Mouse (Mus musculus): ENCODE measurements around the gene Gm49337.

The Gm49337 gene

DNA sequence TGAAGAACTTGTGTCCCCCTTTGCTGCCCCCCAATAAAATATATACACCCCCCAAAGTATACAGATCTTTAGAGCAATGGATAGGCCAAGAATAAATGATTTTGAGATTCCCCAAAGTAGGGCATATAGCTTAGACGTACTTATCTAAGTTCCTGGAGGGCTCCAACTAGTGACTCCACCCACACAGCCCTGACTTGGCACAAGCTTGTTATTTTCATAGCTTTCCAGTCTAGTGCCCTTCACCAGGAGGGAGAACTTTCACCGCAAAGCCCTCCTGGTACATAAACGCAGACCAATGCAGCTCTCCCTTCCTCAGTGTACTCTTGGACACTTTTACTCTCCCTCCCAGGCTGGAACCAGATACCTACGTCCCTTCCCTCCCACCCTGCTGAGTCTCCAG is 11.0 kb upstream of the Gm49337 start:
- DNase-seq (ENCODE audit: low spot score in 2 of 2) = no peak

DNA sequence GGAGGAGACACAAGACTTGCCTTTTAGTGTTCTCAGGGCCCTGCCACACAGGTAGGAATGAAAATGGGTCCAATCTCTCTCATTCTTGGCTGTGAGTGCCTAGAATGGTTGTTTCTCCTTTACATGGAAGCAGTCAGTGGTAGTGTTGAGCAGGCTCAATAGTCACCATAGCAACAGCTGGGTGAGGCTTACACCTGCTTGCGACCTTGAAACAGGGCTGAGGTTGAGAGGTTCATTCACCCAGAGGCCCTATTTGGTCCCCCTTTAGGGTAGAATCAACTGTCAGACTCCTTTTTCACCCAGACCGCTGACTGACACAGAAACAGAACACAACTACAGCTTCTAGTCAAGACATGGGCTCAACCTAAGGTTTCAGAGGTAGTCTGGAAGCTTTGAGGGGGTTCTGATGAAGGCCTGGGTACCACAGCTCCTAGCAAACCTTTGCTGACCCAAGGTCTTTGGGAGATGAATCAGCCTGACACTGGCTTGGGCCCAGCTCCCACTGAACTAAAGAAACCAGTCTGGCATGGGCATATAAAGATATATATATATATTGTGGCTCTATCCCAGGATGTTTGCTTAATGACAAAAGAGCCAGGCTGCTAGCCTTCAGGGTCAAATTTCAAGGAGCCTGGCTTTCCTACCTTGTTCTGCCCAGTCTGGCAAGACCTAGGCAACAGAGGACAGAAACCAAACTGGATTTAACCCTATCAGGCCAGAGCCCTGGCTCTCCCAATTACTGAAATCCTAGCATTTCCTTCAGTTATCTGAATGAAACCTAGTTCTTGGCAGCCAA is 8.2 kb upstream of the Gm49337 start:
- DNase-seq (ENCODE audit: low spot score in 2 of 2) = no peak

DNA sequence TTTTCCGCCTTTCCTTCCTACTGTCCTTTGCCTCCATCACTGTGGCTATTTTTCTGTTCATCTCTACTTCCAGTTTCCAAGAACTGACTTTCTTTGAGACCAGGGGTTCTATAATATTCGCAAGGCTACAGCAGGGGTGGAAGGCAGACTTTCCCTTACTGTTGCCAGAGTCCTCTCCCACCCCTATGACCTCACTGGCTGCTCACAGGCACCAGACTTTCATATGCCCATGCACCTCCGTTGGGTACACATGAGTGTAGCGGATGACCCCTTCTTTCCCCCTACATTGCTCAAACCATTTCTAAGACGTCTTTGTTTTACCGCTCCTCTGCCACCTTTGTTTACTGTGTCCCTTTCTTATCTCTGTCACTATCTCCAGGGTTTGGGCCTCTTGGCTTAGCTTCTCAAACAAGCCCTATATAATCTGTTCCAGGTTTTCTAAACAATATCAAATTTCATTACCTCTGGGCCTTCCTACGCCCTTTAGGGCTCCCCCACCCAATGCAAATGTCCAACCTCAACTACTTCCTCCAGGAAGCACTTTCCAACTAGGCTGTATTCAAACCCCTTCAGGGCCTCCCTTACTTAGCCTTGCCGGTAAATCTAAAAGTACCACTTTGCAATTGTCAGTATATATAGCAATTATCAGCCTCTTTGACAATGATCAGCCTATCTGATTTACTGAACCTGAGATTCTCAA is 7.3 kb upstream of the Gm49337 start:
- DNase-seq (ENCODE audit: low spot score in 2 of 2) = no peak

DNA sequence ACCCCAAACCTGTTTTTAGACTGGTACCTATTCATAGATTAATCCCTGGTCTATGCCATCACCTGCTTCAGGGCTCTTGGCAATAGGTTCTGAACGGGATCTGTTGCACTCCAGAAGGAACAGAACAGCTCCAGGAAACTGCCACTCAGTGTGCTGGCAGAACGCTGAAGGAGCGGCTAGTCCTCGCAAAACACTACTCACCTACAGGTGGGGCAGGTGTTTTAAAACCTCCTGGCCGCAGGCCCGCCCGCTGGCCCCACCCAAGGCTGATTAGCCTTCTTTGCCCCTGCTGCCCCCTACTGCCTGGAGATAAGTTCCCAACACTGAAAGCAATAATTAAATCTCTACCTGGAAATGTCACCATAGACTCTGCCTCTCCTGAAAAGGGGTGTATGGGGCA is 5.8 kb upstream of the Gm49337 start, which contains the start of gene Tspan1:
Tspan1 (minus strand) TSS at position 198 of the 400 bp plus-strand sequence.
- no peak for DNase-seq (ENCODE audit: low spot score in 2 of 2)

DNA sequence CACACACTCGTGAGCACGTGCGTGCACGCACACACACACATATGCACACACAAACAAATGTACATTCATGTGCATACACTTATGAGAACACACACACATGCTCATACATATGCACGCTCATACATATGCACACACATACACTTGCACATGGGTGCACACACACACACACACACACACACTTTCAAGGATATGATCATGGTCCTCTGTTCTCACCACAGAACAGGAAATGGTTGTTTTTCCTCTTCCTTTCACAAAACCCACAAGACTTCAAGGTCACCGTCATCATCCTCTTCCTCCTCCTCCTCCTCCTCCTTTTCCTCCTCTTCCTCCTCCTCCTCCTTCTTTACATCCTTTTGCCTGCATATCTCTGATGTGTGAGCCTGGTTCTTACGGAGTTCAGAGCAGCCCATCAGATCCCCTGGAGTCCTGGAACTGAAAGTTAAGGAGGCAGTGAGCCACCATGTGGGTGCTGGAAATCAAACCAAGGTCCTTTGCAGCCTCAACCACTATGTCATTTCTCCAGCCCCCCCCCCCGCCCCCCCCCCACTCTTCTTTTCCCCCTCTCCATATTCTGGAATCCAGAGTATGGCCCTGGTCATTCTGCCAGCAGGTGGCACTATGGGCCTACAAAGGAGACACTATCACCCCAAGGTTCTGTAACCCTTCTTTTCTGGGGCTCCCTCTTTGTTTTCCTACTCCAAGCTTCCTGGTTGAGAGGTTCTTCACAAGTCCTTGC is 4.4 kb upstream of the Gm49337 start:
- DNase-seq (ENCODE audit: low spot score in 2 of 2) = peak; percentile 30 to 68

DNA sequence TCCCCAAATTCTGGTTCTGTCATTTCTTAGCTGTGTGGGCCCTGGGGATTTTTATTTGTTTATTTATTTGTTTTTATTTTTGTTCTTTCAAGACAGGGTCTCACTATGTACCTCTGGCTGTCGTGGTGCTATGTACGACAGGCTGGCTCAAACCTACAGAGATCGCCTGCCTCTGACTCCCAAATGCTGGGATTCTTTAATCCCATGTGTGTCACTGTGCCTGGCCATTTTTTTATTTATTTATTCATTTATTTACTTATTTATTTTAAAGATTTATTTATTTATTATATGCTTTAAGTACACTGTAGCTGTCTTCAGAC is 3.9 kb upstream of the Gm49337 start:
- DNase-seq (ENCODE audit: low spot score in 2 of 2) = no peak

DNA sequence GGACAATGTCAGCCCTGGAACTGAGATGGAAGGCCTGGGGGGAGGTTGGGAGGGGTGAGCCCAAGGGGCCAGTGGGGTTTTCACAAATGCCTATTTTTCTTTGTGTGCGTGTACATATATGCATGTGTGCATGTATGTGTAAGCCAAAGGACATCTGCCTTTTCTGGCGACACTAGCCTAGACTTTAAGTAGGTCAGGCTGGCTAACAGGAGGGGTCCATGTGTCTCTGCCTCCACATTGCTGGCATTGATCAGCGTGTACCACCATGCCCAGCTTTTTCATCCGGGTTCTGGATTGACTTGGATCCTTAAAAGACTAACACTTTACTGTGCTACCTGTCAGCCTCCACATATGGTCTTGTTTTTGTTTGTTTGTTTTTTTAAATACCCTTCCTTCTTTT is 568 bp downstream of the Gm49337 start:
- no peak for DNase-seq (ENCODE audit: low spot score in 2 of 2)

DNA sequence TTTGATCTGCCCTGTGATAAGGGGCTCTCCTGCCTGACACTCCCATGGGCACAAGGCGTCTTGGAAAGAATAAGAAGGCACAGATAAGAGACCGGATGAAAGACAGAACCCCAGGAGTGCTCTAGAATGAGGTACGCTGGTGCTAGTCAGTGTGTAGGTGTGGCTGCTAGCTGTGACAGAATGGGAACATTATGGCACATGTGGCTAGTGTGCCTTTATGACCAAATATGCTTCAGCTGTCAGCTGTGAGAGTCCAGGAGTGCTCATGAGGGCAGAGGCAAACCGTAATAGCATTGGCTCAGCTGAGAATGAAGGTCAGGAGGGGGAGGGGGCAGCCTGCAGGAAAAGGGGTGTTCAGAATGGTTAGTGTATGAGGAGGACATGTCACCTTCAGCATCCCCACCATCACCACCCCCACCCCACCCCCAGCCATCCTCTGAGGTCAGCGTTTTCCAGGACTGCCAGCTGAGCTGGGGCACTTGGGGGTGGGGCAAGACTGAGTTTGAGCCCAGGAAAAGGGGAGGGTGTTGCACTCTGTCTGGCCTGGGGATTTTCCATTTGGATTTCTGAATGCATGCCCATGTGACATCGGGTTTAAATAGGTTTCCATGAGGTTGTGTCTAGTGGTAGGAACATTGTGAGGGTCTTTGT is 1.4 kb downstream of the Gm49337 start:
- DNase-seq (ENCODE audit: low spot score in 2 of 2) = no peak

DNA sequence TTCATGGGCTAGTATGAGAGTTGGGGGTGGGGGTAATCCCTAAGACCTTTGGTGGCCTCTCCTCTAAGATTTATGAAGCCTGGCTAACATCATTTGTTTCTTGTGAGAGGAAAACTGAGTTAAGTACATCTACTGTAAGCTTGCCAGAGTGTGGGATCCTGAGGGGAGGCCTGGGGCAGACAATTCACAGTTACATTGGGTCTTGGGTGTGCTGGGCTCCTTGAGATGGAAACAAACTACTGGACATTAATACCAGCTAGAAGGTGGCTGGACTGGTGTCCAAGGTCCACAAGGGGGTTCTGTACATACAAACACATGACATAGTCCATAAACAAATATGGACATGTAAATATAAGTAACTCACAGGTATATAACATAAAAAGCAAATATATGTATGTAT is 2.0 kb downstream of the Gm49337 start:
- no peak for DNase-seq (ENCODE audit: low spot score in 2 of 2)

DNA sequence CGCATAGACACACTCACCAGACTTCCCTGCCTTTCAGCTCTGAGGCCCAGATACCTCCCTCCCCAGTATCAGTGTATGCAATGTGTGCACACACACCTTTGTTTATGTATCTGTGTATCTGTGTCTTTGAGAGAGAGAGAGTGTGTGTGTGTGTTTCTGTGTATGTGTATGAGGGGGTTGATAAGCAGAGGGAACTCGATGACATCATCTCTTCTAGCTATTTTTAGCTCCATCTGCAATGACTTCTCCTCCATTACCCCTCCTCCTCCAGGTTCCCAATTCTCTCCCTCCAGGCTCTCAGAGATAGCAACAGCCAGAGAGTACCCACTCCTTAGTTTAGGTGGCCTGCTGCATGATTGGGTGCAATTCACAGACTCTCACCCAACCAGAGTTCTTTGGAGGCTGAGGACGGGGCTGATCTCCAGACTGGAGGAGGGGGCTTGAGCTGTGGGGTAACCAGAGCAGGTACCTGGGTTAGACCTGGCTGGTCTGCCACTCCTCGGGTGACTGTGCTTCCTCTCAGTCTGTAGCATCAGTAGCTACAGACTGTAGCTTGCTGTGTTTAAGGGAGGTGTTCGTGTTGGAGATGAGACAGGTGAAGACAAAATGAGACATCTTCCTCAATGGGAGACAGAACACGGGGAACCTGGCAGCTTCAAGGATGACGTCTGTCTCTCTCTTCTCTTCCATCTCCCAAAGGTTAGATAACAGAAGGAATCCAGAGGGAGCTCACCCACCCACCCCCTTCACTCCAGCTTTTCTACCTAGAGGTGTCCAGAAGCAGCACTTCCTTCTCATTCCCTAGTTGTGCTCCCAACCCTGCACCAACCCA is 2.7 kb downstream of the Gm49337 start:
- no peak for DNase-seq (ENCODE audit: low spot score in 2 of 2)

DNA sequence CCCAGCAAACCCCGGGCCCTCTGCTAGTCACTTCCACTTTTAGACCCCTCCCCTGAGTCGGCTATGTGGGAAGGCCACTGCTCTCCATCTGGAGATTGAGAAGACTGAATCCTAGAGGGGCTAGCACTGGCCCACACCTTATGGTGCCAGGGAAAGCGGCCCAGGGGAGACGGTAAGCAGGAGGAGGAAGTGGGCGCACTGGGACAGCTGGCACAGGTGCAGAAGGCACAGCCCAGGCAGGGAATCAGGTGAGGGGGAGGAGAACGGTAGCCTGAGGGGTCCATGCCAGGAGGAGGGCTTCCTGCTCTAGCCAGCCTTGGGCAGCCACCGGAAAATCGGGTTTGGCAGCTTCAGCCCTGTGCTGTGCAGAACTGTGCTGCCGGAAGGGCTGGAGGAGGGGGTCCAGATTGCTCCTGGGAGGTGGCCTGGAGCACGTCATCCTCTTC is 3.4 kb downstream of the Gm49337 start:
- DNase-seq (ENCODE audit: low spot score in 2 of 2) = no peak

DNA sequence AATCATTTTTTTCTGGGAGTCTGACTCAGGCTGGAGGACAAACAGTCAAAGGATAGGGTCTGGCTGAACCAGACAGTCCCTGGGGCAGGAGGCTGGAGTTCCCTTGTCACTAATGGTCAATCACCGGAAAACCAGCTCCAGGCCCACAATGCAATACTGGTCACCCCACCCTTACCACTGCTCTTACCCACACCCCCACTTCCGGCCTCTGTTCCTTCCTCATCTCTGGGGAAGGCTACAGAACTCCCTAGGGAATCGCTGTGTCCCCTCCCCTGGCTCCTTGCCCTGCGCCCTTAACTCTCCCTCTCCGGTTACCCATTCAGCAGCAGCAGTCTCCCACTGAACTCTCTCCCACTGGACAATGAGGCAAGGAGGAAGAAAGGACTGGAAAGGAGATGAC is 4.0 kb downstream of the Gm49337 start:
- no peak for DNase-seq (ENCODE audit: low spot score in 2 of 2)

DNA sequence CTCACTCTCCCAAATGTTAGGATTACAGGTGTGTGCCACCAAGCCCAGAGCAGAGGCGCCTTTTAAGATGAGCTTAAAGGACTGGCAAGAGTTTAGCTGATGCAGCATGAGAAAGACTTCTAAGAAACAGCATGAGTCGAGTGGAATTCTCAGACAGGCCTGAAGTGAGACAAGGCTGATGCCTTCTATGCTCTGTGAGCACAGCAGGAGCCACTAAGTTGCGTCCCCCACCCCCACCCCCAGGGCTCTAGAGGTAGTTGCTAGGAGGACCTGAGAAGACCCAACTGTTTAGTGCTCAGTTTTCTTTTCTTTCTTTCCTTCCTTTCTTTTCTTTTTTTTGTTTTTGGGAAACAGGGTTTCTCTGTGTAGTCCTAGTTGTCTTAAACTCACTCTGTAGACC is 8.9 kb downstream of the Gm49337 start:
- DNase-seq (ENCODE audit: low spot score in 2 of 2) = no peak

DNA sequence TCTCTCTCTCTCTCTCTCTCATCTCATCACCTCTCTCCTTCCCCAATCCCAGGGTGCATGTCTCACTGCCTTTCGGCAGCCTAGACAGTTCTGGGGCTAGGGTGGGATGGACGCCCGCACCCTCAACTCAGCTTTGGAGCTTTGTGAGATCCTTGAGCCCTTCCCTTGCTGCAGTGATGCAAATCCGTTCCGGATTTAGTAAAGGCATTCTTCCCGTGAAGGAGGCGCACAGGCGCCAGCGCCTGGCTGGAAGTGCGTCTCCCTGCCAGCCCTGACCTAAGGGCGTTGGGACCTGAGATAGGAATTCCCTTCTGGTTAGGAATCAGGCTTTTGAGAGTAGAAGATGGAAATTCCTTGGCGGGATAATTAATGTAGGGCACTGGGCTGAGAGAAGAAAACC is 9.6 kb downstream of the Gm49337 start:
- no peak for DNase-seq (ENCODE audit: low spot score in 2 of 2)

DNA sequence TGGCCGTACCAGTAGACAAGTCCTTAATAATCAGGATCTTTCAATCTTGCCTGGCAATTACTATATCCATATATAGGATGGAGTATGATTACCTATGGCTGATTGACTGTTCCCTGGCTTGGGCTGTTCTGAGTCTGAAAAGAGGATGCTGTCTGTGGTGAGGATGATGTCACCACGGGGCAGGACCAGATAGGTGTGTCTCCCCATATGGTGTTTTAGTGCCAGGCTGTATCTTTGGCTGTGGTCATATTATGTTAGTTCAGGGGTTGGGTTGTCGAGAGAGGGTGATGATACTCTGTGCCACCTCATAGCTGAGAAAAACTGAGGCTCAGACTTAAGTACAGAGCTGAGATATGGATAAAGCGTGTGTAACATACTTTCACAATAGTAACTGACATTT is 11.9 kb downstream of the Gm49337 start:
- DNase-seq (ENCODE audit: low spot score in 2 of 2) = no peak

DNA sequence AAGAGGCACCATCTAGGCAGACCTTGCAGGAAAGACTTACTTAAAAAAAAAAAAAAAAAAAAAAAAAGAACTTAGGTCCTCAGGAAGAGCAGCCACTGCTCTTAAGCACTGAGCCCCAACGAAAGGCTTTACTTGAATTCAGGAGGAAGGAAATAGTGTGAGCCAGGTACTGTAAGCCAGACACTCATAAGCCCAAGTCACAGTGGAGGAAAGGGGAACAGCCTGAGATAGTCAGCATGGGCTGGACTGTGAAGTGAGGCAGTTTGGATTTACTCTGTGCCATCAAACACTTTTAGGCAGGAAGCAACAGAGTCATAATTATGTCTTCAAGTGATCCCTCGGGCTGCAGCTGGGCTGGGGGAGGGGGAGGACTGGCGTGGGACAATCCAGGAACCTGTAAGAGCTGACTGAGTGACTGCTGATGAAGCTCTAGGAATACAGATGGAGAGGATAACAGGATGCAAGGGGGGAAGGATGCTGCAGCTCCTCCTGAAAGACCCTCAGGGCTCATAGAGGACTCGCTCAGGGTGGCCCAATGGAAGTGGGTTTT is 19.2 kb downstream of the Gm49337 start:
- no peak for DNase-seq (ENCODE audit: low spot score in 2 of 2)

DNA sequence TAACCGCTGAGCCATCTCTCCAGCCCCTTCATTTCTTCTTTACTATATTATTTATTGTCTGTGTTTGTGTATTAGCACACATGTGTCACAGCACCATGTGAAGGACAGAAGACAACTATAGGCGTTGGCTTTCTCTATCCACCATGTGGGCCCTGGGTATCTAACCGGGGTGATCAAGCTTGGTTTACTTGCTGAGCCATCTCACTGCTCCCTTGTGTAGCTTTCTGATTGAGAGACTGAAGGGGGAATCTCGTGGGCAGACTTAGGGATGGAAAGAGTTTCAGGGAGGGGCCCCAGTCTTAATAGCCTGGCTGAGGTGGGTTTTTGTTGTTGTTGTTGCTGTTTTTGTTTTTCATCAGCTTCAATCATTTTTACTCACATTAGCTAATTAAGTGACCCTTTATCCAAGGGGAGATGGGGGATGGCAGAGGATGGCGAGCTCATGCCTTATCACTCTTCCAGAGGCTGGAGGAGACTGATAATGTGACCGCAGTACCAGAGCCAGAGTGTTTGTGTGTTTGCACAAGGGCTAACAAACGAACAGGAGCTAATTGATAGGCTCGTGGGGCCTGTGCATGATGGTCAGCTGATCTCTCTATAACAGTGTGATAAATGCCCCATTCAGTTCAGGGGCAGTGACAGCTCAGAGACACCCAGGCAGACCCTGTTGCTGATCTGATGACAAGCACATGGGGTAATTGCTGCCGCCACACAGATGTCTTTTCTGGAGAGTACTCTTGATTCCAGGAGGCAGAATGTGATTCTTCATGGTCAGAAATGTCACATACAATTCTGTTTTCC is 20.6 kb downstream of the Gm49337 start:
- no peak for DNase-seq (ENCODE audit: low spot score in 2 of 2)

DNA sequence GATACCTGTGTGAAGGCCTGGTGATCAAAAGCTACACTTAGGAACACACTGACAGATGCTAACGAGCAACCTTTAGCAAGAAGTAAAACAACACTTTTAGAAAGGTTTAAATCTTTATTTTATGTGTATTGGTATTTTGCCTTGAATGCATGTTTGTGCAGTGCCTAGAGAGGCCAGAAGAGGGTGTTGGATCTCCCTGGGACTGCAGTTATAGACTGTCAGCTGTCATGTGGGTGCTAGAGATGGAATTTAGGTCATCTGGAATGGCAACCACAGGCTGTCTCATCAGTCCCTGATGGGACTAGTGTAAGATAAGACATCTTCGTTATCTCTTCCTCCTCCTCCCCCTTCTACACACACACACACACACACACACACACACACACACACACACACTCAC is 25.2 kb downstream of the Gm49337 start:
- no peak for DNase-seq (ENCODE audit: low spot score in 2 of 2)

DNA sequence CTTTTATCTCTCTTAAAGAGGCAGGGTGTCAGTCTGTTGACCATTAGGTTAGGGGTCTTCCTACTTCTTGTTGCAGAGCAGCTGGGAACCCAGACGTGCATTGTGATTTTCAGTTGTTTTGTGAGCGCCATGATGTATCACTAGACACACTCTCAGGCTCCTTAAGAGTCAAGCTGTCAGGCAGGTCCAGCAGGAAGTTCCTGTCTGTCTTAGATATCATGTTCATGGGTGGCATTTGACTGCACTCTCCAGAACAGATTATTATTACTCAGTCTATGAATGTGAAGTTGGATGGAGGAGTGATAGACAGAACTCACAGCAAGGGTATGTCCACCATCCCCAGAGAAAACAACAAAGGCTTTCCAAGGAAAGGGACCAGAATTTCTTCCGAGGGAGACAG is 31.2 kb downstream of the Gm49337 start:
- no peak for DNase-seq (ENCODE audit: low spot score in 2 of 2)

DNA sequence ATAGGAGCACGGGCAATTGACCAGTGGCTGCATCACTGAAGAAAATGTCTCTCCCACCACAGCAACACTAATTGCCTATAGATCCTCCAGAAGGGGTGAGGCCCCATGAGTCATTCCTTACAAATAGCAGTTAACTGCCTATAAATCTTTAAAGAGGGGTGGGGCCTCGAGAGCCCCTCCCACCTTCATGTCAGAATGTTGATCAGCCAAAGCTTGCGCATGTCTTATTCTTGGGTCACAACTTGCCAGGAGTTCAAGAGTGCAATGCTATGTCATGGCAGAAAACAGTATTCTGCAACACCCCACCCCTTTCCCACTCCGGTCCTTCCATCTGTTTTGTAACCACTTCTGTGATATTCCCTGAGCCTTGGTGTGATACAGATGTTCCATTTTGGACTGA is 33.3 kb downstream of the Gm49337 start:
- no peak for DNase-seq (ENCODE audit: low spot score in 2 of 2)
